Mouse (Mus musculus) midbrain, postnatal 0 days (tissue): ENCODE results near the gene Tiparp. TPM values are rescaled to one million over a fixed set of nuclear protein-coding genes. Genes with fewer than 3 reads are reported as not detected.
A peak's percentile ranks its signal among the peaks of the same experiment; 100 is the strongest.

Source experiments
- ATAC-seq: fragments of 200-750 bp; cut with Nextera tagmentation; 2 replicates; pipeline ENCODE4 v1.8.0; 2017; ENCODE audit warnings: moderate number of reproducible peaks, mild to moderate bottlenecking, moderate TSS enrichment, moderate library complexity; ENCODE audit not compliant: low FRiP score
- DNase-seq: peaks from one replicate; pipeline ENCODE4 v3.0.0-alpha.2; 2015; ENCODE audit warnings: low spot score
- H3K27ac ChIP-seq: fragments of 300-500 bp; sonication (generic); 2 replicates; pipeline ENCODE4 v1.5.1; 2014; ENCODE audit warnings: low read depth, mild to moderate bottlenecking, low read length, mixed read lengths
- H3K27me3 ChIP-seq: fragments of 300-500 bp; sonication (generic); 2 replicates; pipeline ENCODE4 v1.6.1; 2014; ENCODE audit warnings: low read length, control low read depth, mixed read lengths; ENCODE audit not compliant: insufficient read depth
- H3K36me3 ChIP-seq: fragments of 300-500 bp; sonication (generic); 2 replicates; pipeline ENCODE4 v1.6.1; 2014; ENCODE audit warnings: low read length, control low read depth, mixed read lengths; ENCODE audit not compliant: insufficient read depth
- H3K4me1 ChIP-seq: fragments of 300-500 bp; sonication (generic); 2 replicates; pipeline ENCODE4 v1.6.1; 2014; ENCODE audit warnings: mild to moderate bottlenecking, control low read depth, antibody characterized with exemption, low read length, mixed read lengths; ENCODE audit not compliant: insufficient read depth
- H3K4me2 ChIP-seq: fragments of 300-500 bp; sonication (generic); 2 replicates; pipeline ENCODE4 v1.6.1; 2014; ENCODE audit warnings: low read depth, mild to moderate bottlenecking, low read length, mixed read lengths; ENCODE audit not compliant: poor library complexity, severe bottlenecking
- H3K4me3 ChIP-seq: fragments of 300-500 bp; sonication (generic); 2 replicates; pipeline ENCODE4 v1.5.1; 2014; ENCODE audit warnings: low read depth, mild to moderate bottlenecking, low read length, moderate library complexity
- H3K9ac ChIP-seq: fragments of 300-500 bp; sonication (generic); replicated peaks from 2 replicates; pipeline ENCODE4 v1.6.1; 2014; ENCODE audit warnings: mild to moderate bottlenecking, low read length, moderate library complexity, mixed read lengths; ENCODE audit not compliant: poor library complexity, severe bottlenecking
- H3K9me3 ChIP-seq: fragments of 300-500 bp; sonication (generic); 2 replicates; pipeline ENCODE4 v1.6.1; 2016; ENCODE audit warnings: low read length, control low read depth
- CTCF ChIP-seq: IDR thresholded peaks from 2 replicates; pipeline ENCODE4 v1.5.1; 2016; ENCODE audit warnings: antibody characterized with exemption, mild to moderate bottlenecking
- WGBS: fragments of 180-500 bp; shearing (Covaris S2); extraction: QIAGEN DNeasy Blood & Tissue Kit; methylation state at CpG from one replicate; pipeline ENCODE4 v1.1.7; 2014; 5-methylcytosine and 5-hydroxymethylcytosine counted together
- polyA plus RNA-seq: library from polyadenylated mRNA; unstranded; fragments of >200 nt; fragmentation: Nextera tagmentation; extraction: Ambion mirVana; gene quantifications from 2 replicates; pipeline ENCODE4 v1.2.1, GENCODE M21; 2015
- total RNA-seq: library from RNA; depleted of rRNA; stranded (reverse); fragments of >200 nt; gene quantifications from 2 replicates; pipeline ENCODE4 v1.2.3, GENCODE M21; 2014

The Tiparp gene
- total and polyA plus RNA-seq, 2 experiments from 2014 or later = 15.3 to 15.8 TPM

DNA sequence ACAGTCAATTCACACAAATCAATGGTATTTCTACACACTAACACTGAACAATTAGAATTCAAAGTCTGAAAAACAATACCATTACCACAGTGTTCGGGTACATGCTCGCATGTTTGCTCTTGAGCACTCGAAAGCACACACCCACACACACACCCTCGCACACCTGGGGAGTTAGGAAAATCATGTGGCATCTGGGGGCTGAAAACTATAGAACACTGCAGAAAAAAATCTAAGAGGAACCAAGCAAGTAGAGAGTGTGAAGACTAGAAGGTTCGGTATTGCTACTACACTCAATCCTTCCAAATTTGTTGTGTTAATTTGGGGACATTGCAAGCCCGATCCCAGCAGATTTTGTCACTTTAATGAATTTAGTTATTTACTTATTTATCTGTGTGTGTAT, 64.6 kb downstream of the Tiparp start:
- no peak overlapping the region for H3K27ac ChIP-seq
- 92% methylated on average over 6 of the region's 6 CpGs for WGBS
- no peaks in the 10 kb centered on the region for H3K4me1 ChIP-seq
- TF ChIP-seq CTCF = no peak
- DNase-seq (no peak), ATAC-seq (no peak)
- H3K36me3 ChIP-seq = no peaks in the 10 kb centered on the region
- no peak overlapping the region for H3K4me2 ChIP-seq
- no peak overlapping the region for H3K9ac ChIP-seq
- no peaks in the 10 kb centered on the region for H3K9me3 ChIP-seq
- no peaks in the 10 kb centered on the region for H3K27me3 ChIP-seq
- no peak overlapping the region for H3K4me3 ChIP-seq

DNA sequence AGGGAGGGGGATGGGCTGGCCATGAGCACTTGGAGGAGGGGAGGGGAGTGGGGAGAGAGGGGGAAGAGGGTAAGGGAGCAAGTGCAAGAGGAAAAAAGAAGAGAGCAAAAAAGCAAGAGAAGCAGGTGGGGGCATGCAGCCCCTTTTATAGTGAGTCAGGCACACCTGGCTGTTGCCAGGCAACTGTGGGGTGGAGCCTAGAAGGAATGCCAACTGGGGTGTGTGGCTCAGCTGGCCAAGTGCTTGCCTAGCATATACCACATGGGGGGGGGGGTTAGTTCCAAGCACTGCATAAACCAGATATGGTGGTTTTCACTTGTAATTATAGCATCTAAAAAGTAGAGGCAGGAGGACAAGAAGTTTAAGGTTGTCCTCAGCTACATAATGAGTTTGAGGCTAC, 66.3 kb downstream of the Tiparp start:
- no peak for DNase-seq
- TF ChIP-seq CTCF = no peak
- no peak for ATAC-seq
- Histone ChIP-seq H3K4me2 (no peak overlapping the region), H3K27me3 (no peaks in the 10 kb centered on the region), H3K9me3 (no peaks in the 10 kb centered on the region), H3K9ac (no peak overlapping the region), H3K36me3 (no peaks in the 10 kb centered on the region), H3K27ac (no peak overlapping the region), H3K4me3 (no peak overlapping the region), H3K4me1 (no peaks in the 10 kb centered on the region)

DNA sequence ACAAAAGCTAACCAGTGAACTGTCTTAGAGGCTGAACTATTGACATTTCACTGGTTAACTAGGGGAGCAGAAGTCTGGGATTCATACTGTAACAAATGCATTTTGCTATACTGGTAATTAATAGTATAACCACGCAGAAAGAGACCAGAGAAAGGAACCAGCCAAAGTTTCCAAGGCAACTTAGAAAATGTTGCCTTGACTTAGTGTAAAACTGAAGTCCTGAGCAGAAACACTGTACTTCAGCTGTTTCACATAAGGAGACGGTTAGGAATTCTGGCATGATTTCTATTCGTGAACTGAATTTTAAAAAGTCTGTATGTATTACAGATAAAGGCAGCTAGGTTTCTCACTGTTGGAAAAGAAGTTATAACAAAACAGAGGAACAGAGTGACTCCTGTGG, 67.0 kb downstream of the Tiparp start:
- DNase-seq (peak; percentile 57), ATAC-seq (no peak)
- Histone ChIP-seq H3K4me3 (no peak overlapping the region), H3K27me3 (no peaks in the 10 kb centered on the region), H3K9ac (no peak overlapping the region), H3K27ac (no peak overlapping the region), H3K4me2 (no peak overlapping the region), H3K36me3 (no peaks in the 10 kb centered on the region), H3K9me3 (no peaks in the 10 kb centered on the region), H3K4me1 (no peaks in the 10 kb centered on the region)
- TF ChIP-seq CTCF = no peak
- 56% methylated on average over 3 of the region's 3 CpGs for WGBS

DNA sequence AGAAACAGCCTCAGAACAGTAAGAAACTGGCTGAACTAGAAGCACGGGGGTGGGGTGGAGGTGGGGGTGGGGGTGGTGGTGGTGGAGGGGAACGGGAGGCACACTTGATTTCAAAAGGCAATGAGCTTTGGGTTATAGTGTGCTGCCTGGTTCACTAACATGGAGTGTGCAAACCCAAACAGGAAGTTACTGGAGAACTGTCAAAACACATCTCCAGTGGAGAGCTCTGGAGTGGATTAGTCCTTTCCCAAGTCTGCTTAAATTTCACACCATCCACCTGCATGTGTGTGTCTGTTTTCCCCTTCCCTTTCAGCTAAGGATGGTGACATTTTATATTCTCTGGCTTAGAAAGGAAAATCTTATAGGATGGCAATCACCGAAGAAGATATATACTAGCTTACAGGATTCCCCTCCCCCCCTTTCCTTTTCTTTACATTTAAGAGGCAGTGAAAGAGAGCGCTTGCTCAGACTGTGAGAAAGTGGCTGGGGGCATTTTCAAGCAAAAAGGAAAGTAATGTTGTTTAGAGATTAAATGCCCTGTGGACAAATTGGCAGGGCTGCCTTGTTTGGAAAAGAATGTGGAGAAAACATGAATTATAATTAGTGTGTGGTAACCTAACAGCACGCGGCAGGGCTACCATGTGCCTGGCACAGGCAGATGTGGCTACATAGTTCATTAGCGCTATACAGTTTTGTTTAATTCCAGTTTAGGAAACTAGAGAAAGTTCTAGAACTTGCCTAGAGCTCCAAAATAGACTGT, 70.0 kb downstream of the Tiparp start:
- TF ChIP-seq CTCF = no peak
- no peak for DNase-seq
- Histone ChIP-seq H3K9me3 (no peaks in the 10 kb centered on the region), H3K4me3 (no peak overlapping the region), H3K4me1 (no peaks in the 10 kb centered on the region), H3K9ac (no peak overlapping the region), H3K27ac (no peak overlapping the region), H3K4me2 (no peak overlapping the region), H3K27me3 (no peaks in the 10 kb centered on the region), H3K36me3 (no peaks in the 10 kb centered on the region)
- ATAC-seq = no peak
- WGBS = 60% methylated on average over 7 of the region's 7 CpGs

DNA sequence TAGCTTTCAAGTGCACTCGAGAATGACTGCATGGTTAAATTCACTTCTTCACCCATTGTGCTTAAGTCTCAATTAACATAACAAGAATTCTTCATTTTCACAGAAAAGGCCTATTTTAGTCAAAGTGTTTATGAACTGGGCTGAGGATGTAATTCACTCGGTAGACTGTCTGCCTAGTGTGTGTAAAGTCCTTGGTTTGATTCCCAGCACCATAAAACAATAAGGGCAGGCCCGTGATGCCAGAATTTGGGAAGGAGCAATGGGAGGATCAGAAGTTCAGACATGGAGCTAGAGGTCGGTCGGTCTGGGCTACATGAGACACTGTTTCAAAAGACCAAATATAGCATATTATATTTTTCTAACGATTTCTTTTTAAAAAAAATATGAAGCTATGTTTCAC, 70.9 kb downstream of the Tiparp start:
- no peak for DNase-seq
- no peaks in the 10 kb centered on the region for H3K9me3 ChIP-seq
- no peak overlapping the region for H3K4me3 ChIP-seq
- no peak for TF ChIP-seq CTCF
- H3K4me1 ChIP-seq = no peaks in the 10 kb centered on the region
- ATAC-seq = no peak
- no peaks in the 10 kb centered on the region for H3K27me3 ChIP-seq
- no peaks in the 10 kb centered on the region for H3K36me3 ChIP-seq
- WGBS = 88% methylated on average over 6 of the region's 6 CpGs
- H3K4me2 ChIP-seq = no peak overlapping the region
- H3K9ac ChIP-seq = no peak overlapping the region
- no peak overlapping the region for H3K27ac ChIP-seq

DNA sequence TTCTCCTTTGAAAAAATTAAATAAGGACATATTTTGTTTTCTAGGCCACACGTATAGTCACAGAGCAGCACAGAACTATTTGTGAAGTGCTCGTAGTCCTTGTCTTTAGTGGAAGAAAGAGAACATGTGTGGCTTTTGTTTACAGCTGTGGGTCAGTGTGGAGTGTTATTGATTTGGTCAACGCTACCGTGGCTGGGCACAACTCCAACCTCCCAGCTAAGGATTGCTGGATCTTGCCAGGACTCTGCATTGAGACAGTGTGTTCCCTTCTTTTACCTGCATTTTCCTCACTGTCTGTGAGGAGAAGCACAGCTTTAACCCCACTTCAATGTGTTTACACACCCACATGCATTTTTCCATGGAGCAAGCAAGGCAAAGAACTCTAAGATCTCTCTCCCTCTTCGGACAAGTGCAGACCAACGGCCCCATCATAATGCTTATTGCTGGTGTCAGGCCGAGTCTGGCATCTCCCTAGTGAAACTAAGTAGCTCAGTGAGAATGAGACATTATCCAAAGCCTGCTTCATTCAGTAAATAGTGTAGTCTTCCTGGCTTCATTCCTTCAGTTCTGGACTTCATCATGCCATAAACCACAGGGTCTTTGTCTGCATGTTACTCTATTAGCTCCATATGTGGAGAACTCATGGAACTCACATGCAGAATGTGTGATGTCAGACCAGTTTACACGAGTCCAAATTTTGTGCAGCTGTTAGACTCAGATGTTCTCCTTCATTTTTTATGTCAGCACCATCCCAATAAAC, 73.3 kb downstream of the Tiparp start:
- Histone ChIP-seq H3K36me3 (no peaks in the 10 kb centered on the region), H3K27me3 (no peaks in the 10 kb centered on the region), H3K27ac (no peak overlapping the region), H3K4me2 (no peak overlapping the region), H3K4me1 (no peaks in the 10 kb centered on the region), H3K9me3 (no peaks in the 10 kb centered on the region), H3K4me3 (no peak overlapping the region), H3K9ac (no peak overlapping the region)
- ATAC-seq (no peak), DNase-seq (no peak)
- 84% methylated on average over 8 of the region's 8 CpGs for WGBS
- no peak for TF ChIP-seq CTCF
